8 mouse cellular contexts compared by ENCODE assay signal in the genomic region with DNA sequence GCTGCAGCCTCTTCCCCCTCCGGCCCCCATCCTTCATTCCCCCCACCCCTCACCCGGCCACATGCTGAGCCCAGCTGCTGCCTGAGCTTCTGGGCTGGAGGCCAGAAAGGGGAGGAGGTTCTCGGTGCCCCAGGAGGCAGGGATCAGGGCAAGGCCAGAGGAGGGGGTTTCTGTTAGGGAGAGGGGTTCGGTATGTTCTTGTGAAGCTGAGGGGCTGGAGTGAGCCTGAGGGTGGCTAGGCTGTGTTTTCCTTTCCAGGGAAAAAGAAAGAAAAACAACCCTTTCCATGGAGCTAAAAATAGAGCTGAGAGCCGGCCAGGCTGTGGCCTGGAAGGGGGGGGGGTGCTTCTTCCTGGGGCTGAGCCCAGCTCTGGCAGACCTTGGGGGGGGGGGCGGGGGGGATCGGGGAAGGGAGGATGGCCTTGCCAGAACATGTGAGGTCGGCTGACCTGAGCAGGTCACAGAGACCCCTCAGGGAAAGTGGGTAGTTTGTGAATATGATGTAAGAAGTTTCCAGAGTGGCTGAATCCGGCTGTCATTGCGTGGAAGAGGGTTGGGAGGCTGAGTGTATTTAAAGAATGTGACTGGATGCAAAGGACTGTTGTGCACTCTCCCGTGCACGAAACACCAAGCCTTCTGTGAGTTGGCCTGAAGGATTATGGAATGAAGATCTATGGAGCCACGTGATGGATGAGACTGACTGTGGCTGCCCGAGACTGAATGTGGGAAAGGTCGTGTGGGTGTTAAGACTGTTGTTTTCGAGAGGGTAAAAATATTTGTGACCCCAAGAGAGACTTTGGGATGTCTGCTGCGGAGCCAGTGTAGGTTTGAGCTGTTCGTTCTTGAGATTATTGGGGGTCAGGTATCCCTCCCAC. TPM values are rescaled to one million over a fixed set of nuclear protein-coding genes. Genes with fewer than 3 reads are reported as not detected.
DNase-seq lines count a peak whose midpoint lies in the region; ATAC-seq lines count a peak whose summit lies in the region.

No protein-coding gene starts in this region.

- H3K9ac ChIP-seq in forebrain, embryonic 15.5 days (replicated peaks), result peak overlapping the region; percentile 79

- no peaks in the 10 kb centered on the region for H3K9me3 ChIP-seq in forebrain, embryonic 15.5 days

- ATAC-seq in forebrain, embryonic 15.5 days (replicated peaks), result peak; percentile 30

- H3K36me3 ChIP-seq in forebrain, embryonic 15.5 days, result peaks cover 4% of the 10 kb centered on the region

- peak; percentile 87 for DNase-seq in Muller cell, postnatal 12 days (ENCODE audit: inconsistent ontology term)
- DNase-seq in cerebellum, adult 11 months, result peak; percentile 83
- DNase-seq in heart, postnatal 4 days, result peak; percentile 88
- DNase-seq in layer of hippocampus, adult 9-11 months, result peak; percentile 82
- peak; percentile 85 for DNase-seq in lung, postnatal 14 days
- peak; percentile 77 for DNase-seq in retina, postnatal 7 days (ENCODE audit: low read depth, low spot score)
- no peak for DNase-seq in spleen, adult 12 weeks (ENCODE audit: low spot score)

- H3K27me3 ChIP-seq in forebrain, embryonic 15.5 days, result no peaks in the 10 kb centered on the region

- peak overlapping the region; percentile 85 for H3K4me3 ChIP-seq in forebrain, embryonic 15.5 days

- WGBS in forebrain, embryonic 15.5 days, result 1% methylated on average over 17 of the region's 18 CpGs

- peaks cover 71% of the 10 kb centered on the region for H3K4me1 ChIP-seq in forebrain, embryonic 15.5 days

- peak overlapping the region; percentile 62 for H3K4me2 ChIP-seq in forebrain, embryonic 15.5 days (replicated peaks)

- peak overlapping the region; percentile 99 for H3K27ac ChIP-seq in forebrain, embryonic 15.5 days (replicated peaks)

RNA-seq across cellular contexts. Expression of a gene that starts 2.4 kb away (rescaled TPM):
- 25.7 and 27.7 TPM in 2 replicates for polyA plus RNA-seq in forebrain, embryonic 15.5 days (2015; fragmentation: Nextera tagmentation; extraction: Ambion mirVana)
- 10 to 100 TPM; 52.6 to 68.0 TPM for total RNA-seq in heart, postnatal 4 days (2021)

RNA-seq across cellular contexts. Expression of a gene that starts 10.3 kb away (rescaled TPM):
- 83.9 and 87.1 TPM in 2 replicates for polyA plus RNA-seq in forebrain, embryonic 15.5 days (2015; fragmentation: Nextera tagmentation; extraction: Ambion mirVana)
- 10 to 100 TPM; 45.3 to 45.5 TPM for total RNA-seq in heart, postnatal 4 days (2021)

RNA-seq across cellular contexts. Expression of a gene that starts 11.1 kb away (rescaled TPM):
- polyA plus RNA-seq in forebrain, embryonic 15.5 days (2015; fragmentation: Nextera tagmentation; extraction: Ambion mirVana), result 24.0 and 24.4 TPM in 2 replicates
- 10 to 100 TPM; 12.3 to 14.4 TPM for total RNA-seq in heart, postnatal 4 days (2021)

RNA-seq across cellular contexts. Expression of a gene that starts 27.7 kb away (rescaled TPM):
- 14.4 and 15.5 TPM in 2 replicates for polyA plus RNA-seq in forebrain, embryonic 15.5 days (2015; fragmentation: Nextera tagmentation; extraction: Ambion mirVana)
- 1 to 10 TPM; 1.2 to 2.0 TPM for total RNA-seq in heart, postnatal 4 days (2021)

RNA-seq across cellular contexts. Expression of a gene that starts 28.9 kb away (rescaled TPM):
- 1.7 and 2.2 TPM in 2 replicates for polyA plus RNA-seq in forebrain, embryonic 15.5 days (2015; fragmentation: Nextera tagmentation; extraction: Ambion mirVana)
- not detected for total RNA-seq in heart, postnatal 4 days (2021)
